Mouse (Mus musculus) midbrain, embryonic 13.5 days (tissue): Measurements from ENCODE around the gene Tcp10c. TPM values are rescaled to one million over a fixed set of nuclear protein-coding genes. Genes with fewer than 3 reads are reported as not detected.
"Not testable (repeated sequence)": the region's sequence is repeated elsewhere in the genome, so short reads cannot be mapped to it uniquely, and the experiment has no call there.

Experiments used
- ATAC-seq: fragments of 200-750 bp; cut with Nextera tagmentation; 2 replicates; pipeline ENCODE4 v1.8.0; 2017; ENCODE audit warnings: mild to moderate bottlenecking, moderate TSS enrichment, moderate library complexity
- H3K27ac ChIP-seq: fragments of 300-500 bp; sonication (generic); 2 replicates; pipeline ENCODE4 v1.5.1; 2015; ENCODE audit warnings: inconsistent platforms, mild to moderate bottlenecking, moderate library complexity
- H3K27me3 ChIP-seq: fragments of 300-500 bp; sonication (generic); 2 replicates; pipeline ENCODE4 v1.6.1; 2015; ENCODE audit warnings: mild to moderate bottlenecking, inconsistent platforms
- H3K36me3 ChIP-seq: fragments of 300-500 bp; sonication (generic); 2 replicates; pipeline ENCODE4 v1.6.1; 2015; ENCODE audit warnings: mild to moderate bottlenecking, inconsistent platforms
- H3K4me1 ChIP-seq: fragments of 300-500 bp; sonication (generic); replicated peaks from 2 replicates; pipeline ENCODE4 v1.6.1; 2015; ENCODE audit warnings: inconsistent platforms
- H3K4me2 ChIP-seq: fragments of 300-500 bp; sonication (generic); replicated peaks from 2 replicates; pipeline ENCODE4 v1.6.1; 2015; ENCODE audit warnings: moderate library complexity, mild to moderate bottlenecking, inconsistent platforms
- H3K4me3 ChIP-seq: fragments of 300-500 bp; sonication (generic); replicated peaks from 2 replicates; pipeline ENCODE4 v1.5.1; 2015; ENCODE audit warnings: mild to moderate bottlenecking, inconsistent platforms
- H3K9ac ChIP-seq: fragments of 300-500 bp; sonication (generic); replicated peaks from 2 replicates; pipeline ENCODE4 v1.6.1; 2015; ENCODE audit warnings: mild to moderate bottlenecking, inconsistent platforms
- H3K9me3 ChIP-seq: fragments of 300-500 bp; sonication (generic); 2 replicates; pipeline ENCODE4 v1.6.1; 2016; ENCODE audit warnings: mild to moderate bottlenecking, inconsistent platforms
- WGBS: fragments of 180-500 bp; shearing (Covaris S2); methylation state at CpG from one replicate; pipeline ENCODE4 v1.1.7; 2015; 5-methylcytosine and 5-hydroxymethylcytosine counted together
- polyA plus RNA-seq: library from polyadenylated mRNA; unstranded; fragments of >200 nt; fragmentation: Nextera tagmentation; extraction: Ambion mirVana; gene quantifications from 2 replicates; pipeline ENCODE4 v1.2.1, GENCODE M21; 2015

Gene Tcp10c
- polyA plus RNA-seq, 1 experiment from 2014 or later = not detected

- H3K4me3 ChIP-seq, H3K4me1 ChIP-seq, H3K27ac ChIP-seq, H3K36me3 ChIP-seq, H3K9ac ChIP-seq, H3K27me3 ChIP-seq, H3K4me2 ChIP-seq, ATAC-seq: not testable (repeated sequence)
- WGBS = 91% methylated on average over 4 of the region's 5 CpGs
- H3K9me3 ChIP-seq = peaks cover 15% of the 10 kb centered on the region
Measured at GRCm38 (mm10) chr17:13349563-13349962, 4.8 kb upstream of the Tcp10c start.

DNA sequence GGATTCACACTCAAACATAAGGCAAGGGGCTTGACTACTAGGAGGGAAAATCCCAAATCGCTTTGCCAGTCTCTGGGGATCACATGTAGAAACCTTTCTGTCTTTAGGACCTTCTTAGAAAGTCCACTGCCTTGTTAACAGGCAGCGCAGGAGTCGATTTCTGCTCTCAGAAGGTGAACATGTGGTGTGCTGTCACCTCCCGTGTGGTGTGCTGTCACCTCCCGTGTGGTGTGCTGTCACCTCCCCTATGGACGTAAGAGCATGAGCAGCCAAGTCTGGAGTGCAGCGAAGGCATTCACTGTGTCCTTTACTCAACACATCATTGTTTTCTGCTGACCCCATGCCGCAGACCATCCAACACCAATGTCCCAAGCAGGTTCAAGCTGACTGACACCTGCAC is 1.1 kb upstream of the Tcp10c start:
- not testable (repeated sequence) for H3K9ac ChIP-seq, ATAC-seq, H3K4me2 ChIP-seq, H3K4me3 ChIP-seq, H3K36me3 ChIP-seq, H3K4me1 ChIP-seq, H3K27me3 ChIP-seq, H3K27ac ChIP-seq
- peaks cover 20% of the 10 kb centered on the region for H3K9me3 ChIP-seq
- WGBS = 90% methylated on average over 8 of the region's 8 CpGs

- H3K9me3 ChIP-seq = peaks cover 24% of the 10 kb centered on the region
- ATAC-seq = peak; percentile 38; the same call in 1 of the 2 replicates
- 89% methylated on average over 2 of the region's 2 CpGs for WGBS
- not testable (repeated sequence) for H3K27me3 ChIP-seq, H3K27ac ChIP-seq, H3K9ac ChIP-seq, H3K36me3 ChIP-seq, H3K4me1 ChIP-seq, H3K4me3 ChIP-seq, H3K4me2 ChIP-seq
Measured at GRCm38 (mm10) chr17:13362489-13362888, 8.1 kb downstream of the Tcp10c start.

DNA sequence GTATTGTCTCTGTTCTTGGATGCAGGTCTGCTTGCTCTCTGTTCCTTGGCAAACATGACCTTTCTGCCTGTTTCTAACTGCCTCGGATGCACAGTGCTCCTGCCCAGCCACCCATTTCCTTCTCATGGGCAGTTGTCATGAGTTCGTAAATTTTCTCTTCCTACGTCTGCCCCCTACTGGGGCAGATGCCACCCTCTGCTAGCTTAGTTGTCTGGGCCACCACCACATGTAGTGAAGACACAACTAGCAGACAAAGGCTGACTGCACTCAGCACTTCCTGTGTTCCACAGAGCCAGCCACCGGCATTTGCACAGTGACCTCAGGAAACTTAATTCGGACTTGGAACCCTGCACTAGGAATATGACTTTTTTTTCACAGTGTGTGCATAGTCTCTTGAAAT is 9.4 kb downstream of the Tcp10c start:
- peaks cover 28% of the 10 kb centered on the region for H3K9me3 ChIP-seq
- not testable (repeated sequence) for H3K27me3 ChIP-seq, H3K9ac ChIP-seq, H3K36me3 ChIP-seq, H3K27ac ChIP-seq, ATAC-seq, H3K4me2 ChIP-seq, H3K4me1 ChIP-seq, H3K4me3 ChIP-seq
- 92% methylated on average over 4 of the region's 5 CpGs for WGBS

- 88% methylated on average over 9 of the region's 9 CpGs for WGBS
- not testable (repeated sequence) for H3K9ac ChIP-seq, H3K4me3 ChIP-seq, H3K27me3 ChIP-seq, H3K27ac ChIP-seq, H3K36me3 ChIP-seq, ATAC-seq, H3K4me1 ChIP-seq, H3K4me2 ChIP-seq
- peaks cover 30% of the 10 kb centered on the region for H3K9me3 ChIP-seq
Measured at GRCm38 (mm10) chr17:13364196-13364595, 9.8 kb downstream of the Tcp10c start.

DNA sequence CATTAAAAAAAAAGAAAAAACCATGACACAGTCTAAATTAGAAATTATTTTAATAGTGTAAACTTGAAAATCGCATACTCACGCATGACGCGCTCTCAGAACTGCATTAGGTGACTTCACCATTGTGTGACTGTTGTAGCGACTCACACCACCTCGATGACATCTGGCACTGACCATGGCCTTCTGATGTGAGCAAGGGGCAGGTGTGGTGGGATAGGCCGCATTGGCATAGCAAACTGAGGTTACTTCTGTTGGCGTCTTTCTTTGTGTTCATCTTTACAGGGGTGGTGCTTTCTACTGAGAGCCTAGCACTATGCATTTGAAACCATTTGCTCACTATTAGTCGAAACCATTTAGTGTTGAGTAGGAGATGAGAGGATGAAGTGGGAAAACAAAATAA is 12.8 kb downstream of the Tcp10c start:
- not testable (repeated sequence) for H3K27me3 ChIP-seq, H3K9ac ChIP-seq, H3K36me3 ChIP-seq, H3K4me2 ChIP-seq, H3K4me3 ChIP-seq, H3K27ac ChIP-seq, H3K4me1 ChIP-seq, ATAC-seq
- 95% methylated on average over 9 of the region's 9 CpGs for WGBS
- peaks cover 29% of the 10 kb centered on the region for H3K9me3 ChIP-seq

DNA sequence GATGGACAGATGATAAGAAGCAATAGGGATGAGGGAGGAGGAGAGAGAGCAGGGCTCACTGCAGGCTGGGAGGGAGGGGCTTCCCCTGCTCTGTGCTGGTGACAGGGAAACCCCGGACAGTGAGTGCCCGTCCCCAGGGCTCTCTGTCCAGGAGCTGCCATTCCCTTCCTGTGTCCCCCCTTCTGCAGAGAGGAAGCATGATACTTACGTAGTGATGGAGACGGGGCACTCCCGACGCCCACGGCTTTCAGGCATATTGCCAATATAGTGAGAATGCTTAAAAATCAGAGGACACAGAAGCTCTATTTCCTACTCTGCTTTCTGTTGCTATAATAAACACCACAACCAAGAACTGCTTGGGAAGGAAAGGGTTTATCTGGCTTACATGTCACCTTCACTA is 14.3 kb downstream of the Tcp10c start:
- not testable (repeated sequence) for H3K36me3 ChIP-seq

GRCm38 (mm10) chr17:13370746-13371145 is 16.4 kb downstream of the Tcp10c start:
- H3K9me3 ChIP-seq = peaks cover 15% of the 10 kb centered on the region
- ATAC-seq, H3K4me1 ChIP-seq, H3K36me3 ChIP-seq, H3K9ac ChIP-seq, H3K4me2 ChIP-seq, H3K27me3 ChIP-seq, H3K4me3 ChIP-seq, H3K27ac ChIP-seq: not testable (repeated sequence)
- WGBS = 64% methylated on average over 6 of the region's 6 CpGs

More for the DNA sequence above, 14.3 kb downstream of the Tcp10c start:
- not testable (repeated sequence) for H3K27me3 ChIP-seq, H3K27ac ChIP-seq, H3K4me1 ChIP-seq, H3K4me2 ChIP-seq, H3K4me3 ChIP-seq, H3K9ac ChIP-seq
- peak; percentile 28; the same call in 1 of the 2 replicates for ATAC-seq
- peaks cover 22% of the 10 kb centered on the region for H3K9me3 ChIP-seq
- 93% methylated on average over 7 of the region's 7 CpGs for WGBS

DNA sequence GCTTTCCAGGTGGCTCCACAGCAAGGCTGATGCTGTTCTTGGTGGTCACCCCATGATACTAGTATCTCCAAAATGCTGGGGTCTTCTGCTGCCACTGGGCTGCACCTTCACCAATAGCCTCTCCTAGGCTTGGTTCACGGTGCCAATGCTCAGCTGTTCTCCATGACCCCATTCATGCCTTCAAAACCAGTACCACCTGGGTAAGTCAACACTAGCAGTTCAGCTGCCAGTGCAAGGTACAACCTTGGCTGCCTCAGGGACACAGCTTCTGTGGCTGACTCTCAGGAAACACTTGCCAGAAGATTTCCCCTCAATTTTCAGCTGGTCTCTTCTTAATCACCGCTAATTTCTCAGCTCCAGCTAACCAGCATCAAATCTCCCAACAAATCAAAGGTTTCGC is 24.0 kb downstream of the Tcp10c start:
- not testable (repeated sequence) for H3K27ac ChIP-seq, H3K4me1 ChIP-seq, H3K9ac ChIP-seq, ATAC-seq, H3K4me3 ChIP-seq, H3K36me3 ChIP-seq, H3K27me3 ChIP-seq, H3K4me2 ChIP-seq
- peaks cover 21% of the 10 kb centered on the region for H3K9me3 ChIP-seq
- whole genome bisulfite sequencing = 87% methylated on average over 3 of the region's 3 CpGs

DNA sequence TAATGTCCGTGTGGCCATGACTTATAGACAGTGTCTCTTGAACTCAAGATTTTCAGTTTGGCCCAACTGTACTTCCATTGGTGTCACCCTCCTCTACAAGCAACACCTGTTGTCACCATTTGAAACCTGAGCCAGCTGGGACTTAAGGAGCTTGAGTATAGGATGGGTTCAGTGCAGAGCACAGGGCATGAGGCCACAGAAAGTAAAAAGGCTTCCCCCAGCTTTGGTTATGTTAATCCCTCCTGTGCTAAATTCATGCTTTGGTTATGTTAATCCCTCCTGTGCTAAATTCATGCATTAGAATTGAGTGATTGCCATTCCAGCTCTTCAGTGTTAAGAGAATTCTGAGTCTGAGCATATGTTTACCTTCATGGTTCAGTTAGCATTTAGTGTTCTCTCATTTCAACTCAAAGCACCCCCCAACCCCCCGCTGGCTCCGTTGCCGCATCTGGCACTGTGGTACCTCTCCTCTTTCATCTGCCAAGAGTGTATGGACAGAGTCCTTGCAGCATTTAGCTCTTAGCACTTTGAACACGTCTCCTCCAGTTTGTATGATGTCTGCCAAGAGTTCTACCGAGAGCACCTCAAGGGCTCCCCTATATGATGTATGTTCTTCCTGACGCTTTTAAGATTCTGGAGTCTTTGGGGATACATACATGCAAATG is 25.7 kb downstream of the Tcp10c start:
- H3K36me3 ChIP-seq, H3K27ac ChIP-seq, H3K4me3 ChIP-seq, H3K9ac ChIP-seq, H3K27me3 ChIP-seq, H3K4me2 ChIP-seq, ATAC-seq, H3K4me1 ChIP-seq: not testable (repeated sequence)
- H3K9me3 ChIP-seq = peaks cover 21% of the 10 kb centered on the region
- WGBS = 78% methylated on average over 7 of the region's 7 CpGs

- H3K9me3 ChIP-seq = peaks cover 23% of the 10 kb centered on the region
- H3K27me3 ChIP-seq, ATAC-seq, H3K36me3 ChIP-seq, H3K9ac ChIP-seq, H3K4me2 ChIP-seq, H3K4me3 ChIP-seq, H3K4me1 ChIP-seq, H3K27ac ChIP-seq: not testable (repeated sequence)
- WGBS = 95% methylated on average over 2 of the region's 2 CpGs
Measured at GRCm38 (mm10) chr17:13381286-13381685, 26.9 kb downstream of the Tcp10c start.

- not testable (repeated sequence) for H3K27me3 ChIP-seq, H3K4me1 ChIP-seq, H3K36me3 ChIP-seq, H3K27ac ChIP-seq, H3K4me2 ChIP-seq, H3K9ac ChIP-seq, H3K4me3 ChIP-seq
- WGBS = 81% methylated on average over 1 of the region's 4 CpGs
- ATAC-seq = peak; percentile 59
- H3K9me3 ChIP-seq = peaks cover 18% of the 10 kb centered on the region
Measured at GRCm38 (mm10) chr17:13391020-13391419, 36.6 kb downstream of the Tcp10c start.

DNA sequence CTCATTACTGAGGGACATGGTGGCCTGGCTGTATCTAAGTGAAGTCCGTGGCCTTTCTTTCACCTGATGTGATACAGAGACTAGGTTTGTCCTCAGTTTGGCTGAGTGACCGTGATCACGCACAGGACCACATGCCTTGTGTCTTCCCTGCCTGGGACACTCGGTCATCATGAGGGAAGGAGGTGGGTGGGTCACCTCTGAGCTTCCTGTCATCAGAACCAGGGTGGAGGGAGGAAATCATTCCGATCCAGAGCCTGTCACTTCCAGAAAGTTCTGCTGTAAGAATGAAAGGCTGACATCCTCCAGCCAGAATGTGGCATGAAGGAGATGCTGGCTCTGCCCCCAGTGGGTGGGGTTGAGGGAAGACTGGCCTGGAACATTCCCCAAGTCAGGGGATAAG is 45.6 kb downstream of the Tcp10c start:
- not testable (repeated sequence) for H3K9ac ChIP-seq, H3K4me3 ChIP-seq, H3K36me3 ChIP-seq, H3K27ac ChIP-seq, ATAC-seq, H3K9me3 ChIP-seq, H3K4me1 ChIP-seq, H3K27me3 ChIP-seq, H3K4me2 ChIP-seq
- WGBS = 91% methylated on average over 4 of the region's 5 CpGs
